Mouse (Mus musculus): Measurements from ENCODE around the gene Acss2.

The Acss2 gene

DNA sequence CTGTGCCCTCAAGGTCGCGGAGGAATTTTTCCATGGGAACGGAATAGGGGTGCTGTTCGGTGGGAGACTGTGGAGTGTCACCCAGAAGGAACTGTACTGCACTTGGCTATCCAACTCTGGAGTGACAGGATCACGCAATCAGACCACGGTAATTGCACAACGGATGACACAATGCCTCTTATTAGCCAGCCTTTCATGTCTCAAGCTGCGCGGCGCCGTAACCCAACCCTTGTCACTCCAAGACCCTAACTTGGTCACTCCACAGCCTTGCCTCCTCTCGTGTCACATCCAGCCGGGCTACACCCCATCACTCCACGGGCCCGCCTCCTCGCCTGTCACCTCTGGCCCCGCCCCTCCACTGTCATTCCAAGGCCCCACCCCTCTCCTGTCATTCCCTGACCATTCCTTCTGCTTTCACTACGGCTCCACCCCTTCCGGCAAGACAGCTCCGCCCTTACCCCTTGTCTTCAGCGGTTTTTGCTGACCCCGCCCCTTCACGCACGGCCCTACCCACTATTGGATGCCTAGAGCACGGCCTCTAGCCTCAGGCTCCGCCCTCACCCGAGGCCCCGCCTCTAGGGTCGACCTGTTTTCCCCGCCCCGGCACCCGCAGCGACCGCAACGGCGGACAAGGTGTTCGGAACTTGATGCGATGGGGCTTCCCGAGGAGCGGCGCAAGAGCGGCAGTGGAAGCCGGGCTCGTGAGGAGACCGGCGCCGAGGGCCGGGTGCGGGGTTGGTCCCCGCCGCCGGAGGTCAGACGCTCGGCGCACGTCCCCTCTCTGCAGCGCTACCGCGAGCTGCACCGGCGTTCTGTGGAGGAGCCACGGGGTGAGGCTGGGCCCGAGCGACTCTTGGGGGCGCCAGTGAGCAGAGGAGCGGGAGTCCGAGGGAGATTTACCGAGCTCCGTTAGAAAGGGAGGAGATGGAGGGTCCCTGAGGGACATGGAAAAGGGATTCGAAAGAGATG lies at the start of gene Acss2, which contains the start of gene Ggt7:
TSS of gene Acss2 (plus strand) at position 494 of the 969 bp plus-strand sequence.
TSS of gene Ggt7 (minus strand) at position 783 of the 969 bp plus-strand sequence.
- DNase-seq (ENCODE audit: low read depth): peak; percentile 99

DNA sequence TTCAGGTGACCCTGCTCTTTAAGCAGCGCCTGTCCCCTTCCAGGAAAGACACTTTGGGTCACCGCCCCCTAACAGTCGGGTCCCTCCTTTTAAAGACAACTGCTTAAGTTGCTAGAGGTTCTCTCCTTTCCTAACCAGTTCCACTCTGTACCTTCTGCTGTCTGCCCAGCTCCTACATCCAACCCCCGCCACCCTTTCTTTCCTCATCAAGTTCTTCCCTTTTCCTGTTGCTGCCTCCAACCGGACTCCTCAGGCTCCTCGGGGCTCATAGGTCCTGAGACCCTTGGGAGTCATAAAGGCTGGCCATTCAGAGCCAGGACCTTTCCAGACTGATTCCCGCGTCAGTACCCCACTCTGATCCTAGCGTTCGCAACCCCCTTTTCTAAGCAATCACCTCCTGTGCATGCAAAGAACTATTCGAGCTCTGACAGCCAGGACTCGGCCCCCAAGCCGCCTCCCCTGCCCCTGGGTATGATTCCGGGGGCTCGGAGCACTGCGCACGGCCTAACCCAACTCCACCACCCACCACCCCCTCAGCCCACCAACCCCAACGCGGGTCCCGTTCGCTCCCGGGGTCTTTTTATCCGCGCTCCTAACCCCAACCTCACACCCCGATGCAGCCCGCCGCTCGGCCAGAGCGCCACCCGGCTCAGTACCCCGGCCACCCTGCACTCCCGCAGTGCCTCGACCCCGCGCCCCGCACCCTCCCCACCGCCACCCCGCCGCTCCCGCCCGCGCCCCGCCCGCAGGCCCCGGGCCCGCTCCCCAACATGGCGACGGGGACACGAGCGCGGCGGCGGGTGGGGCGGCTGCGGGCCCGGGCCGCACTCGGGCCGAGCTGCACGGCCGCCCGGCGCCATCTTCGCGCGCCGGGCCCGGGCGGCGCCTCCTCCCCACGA lies 44.8 kb upstream of the Acss2 start:
- no peak for DNase-seq (ENCODE audit: low read depth)

DNA sequence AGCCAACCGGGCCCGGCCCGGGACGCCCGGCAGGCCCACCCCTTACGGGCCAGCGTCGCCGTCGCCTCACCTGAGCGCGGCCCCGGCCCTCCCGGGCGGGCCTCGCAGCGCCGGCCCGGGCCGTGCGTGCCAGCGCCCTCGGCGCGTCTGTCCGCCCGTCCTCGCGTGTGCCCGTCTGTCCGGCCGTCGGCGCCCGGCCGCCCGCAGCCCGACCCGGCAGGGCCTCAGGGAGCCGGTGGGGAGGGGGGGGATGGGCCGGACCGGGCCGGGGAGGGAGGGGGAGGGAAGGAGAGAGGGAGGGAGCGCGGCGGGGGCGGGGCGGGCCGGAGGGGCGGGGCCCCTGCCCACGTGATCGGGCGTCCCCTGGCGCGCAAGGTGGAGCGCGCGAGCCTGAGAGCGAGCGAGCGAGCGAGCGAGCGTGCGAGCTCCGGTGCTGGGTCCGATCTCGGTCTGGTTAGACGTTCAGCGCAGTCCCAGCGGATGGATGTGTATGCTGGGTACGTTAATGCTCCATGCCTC lies 44.1 kb upstream of the Acss2 start, which contains the start of gene Ncoa6:
TSS of gene Ncoa6 (minus strand) at position 325 of the 519 bp plus-strand sequence.
- peak; percentile 60 for DNase-seq (ENCODE audit: low read depth)

DNA sequence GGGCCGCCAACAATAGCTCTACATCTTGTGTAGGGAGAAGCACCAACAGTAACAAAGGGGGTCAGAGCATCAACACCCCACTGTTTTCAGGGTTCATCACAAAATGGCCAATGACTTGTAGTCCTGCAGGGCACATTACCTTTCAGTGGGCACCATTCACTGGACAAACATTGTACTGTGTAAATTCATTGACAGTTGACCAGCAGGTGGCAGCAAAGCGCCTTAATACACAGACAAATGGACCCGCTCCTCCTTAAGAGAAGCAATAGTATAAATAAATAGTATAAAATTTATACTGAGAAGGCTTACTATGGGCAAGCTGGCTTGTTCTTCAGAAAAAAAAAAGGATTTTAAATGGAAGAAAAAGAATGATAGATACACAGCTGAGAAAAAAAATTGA lies 35.7 kb upstream of the Acss2 start:
- peak; percentile 68 for DNase-seq (ENCODE audit: low read depth)

DNA sequence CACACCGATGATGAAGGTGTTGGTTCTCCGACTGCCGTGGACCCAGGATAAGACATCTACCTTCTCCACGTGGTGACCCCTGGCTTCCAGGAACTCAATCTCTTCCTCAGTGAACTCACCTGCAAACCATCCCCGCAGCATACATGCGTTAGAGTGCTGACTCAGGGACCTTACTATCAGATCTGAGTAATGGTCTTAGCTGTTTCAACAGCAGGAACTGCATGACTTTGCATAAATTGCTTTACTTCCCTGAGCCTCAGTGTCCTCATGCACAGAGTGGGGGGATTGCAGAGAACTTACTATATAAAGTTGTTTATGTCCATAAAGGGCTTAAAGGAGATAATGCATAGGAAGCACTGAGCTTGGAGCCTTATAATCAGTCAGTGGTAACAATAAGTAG lies 26.8 kb upstream of the Acss2 start:
- DNase-seq (ENCODE audit: low read depth): no peak

DNA sequence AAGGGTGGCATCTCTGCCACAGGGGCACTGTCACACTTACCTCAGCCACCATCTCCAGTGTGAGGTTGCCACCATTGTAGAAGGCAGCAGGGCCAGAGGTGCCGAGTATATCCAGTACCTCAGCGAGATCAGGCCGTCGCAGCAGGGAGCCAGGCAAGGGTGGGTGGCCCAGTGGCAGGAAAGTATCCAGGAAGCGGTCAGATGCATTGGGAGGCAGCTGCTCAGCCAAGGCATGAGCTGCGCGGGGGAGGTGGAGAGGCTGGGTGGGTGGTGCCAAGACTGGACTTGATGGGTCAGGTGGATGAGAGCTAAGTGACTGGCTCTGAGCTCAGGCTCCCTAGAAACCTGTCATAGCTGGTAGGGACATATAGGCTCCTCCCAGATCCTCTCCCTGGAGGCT lies 15.2 kb upstream of the Acss2 start:
- no peak for DNase-seq (ENCODE audit: low read depth)

DNA sequence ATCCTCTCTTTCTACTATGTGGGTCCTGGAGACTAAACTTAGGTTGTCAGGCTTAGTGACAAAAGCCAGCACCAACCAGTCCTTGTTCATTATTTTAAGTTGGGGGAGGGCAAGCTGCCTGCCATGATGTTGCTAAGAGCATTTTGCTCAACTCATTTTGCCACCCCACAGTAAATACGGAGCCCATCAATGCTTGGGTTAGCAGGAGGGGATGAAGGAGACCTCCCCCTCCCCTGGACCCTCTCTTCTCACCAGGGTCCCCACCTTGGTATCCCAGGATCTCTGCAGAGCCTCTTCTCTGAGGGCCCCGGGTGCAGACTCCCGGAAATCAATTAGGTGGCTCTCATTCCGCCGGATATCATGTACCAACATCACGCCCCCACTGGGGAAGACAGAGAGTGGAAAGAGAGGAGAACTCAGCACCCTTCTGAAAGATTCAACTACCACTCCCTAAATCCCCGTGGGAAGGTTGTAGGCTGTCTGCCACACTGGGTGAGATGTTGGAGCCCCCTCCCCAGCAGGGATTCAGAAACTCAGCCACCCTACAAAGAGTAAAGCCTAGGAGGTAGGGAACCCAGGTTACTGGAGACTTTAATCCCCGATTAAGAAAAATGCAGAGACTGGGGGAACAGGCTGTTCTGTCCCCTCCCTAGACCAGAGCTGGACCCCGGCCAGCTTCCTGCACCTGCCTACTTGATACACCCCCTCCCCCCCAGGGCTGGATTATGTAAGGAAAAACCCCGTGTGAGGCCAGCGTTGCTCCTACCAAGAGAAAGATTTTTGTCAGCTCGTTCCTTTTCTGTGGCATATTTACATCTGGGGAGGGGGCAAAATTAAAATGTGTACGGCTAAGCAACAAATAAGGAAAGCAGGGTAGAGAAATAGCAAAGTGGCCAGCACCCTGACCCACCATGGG lies 13.1 kb upstream of the Acss2 start:
- no peak for DNase-seq (ENCODE audit: low read depth)

DNA sequence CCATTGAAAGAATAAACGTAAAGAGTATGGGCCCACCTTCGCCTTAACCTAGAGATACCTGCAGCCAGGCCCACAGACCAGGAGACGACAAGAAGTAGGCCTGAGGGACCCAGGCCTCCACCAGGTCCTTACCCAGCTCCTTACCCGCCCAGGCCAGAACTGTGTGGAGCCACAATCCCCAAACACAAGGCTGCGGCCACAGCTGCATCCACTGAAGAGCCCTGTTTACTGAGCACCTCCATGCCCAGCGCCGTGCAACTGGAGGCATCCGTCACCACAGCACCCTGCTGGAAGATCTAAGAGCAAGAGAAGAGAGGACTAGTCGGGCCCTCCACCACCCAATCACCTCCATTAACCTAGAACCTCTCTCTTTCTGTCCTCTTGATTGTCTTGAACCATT lies 11.9 kb upstream of the Acss2 start:
- DNase-seq (ENCODE audit: low read depth): no peak

DNA sequence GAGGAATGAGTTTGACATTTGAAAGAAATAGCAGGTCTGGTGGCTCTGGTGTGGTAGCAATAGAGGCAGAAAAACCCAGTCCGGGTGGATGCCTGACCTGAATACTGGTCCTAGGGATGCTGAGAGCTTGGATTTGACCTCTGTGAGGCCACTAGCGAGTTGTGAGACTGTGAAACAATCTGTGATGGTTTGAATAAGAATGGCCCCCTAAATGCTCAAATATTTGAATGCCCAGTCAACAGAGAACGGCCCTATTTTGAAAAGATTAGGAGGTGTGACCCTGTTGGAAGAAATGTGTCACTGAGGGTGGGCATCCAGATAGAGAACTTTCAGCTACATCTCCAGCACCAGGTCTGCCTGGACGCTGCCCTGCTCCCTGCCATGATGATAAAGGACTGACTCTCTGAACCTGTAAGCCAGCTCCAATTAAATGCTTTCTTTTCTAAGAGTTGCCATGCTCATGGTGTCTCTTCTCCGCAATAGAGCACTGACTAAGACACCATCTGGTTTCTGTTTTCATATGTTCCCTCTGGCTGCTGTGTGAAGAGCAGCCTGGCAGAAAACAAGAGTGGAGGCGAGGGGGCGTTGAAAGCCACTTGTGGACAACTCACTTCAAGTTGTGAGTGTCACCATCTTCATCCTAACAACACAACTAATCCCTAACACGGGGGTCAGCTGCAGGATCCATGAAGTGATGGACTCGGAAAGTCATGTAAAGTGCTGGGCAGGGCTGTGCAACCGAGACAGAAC lies 9.9 kb upstream of the Acss2 start:
- no peak for DNase-seq (ENCODE audit: low read depth)

DNA sequence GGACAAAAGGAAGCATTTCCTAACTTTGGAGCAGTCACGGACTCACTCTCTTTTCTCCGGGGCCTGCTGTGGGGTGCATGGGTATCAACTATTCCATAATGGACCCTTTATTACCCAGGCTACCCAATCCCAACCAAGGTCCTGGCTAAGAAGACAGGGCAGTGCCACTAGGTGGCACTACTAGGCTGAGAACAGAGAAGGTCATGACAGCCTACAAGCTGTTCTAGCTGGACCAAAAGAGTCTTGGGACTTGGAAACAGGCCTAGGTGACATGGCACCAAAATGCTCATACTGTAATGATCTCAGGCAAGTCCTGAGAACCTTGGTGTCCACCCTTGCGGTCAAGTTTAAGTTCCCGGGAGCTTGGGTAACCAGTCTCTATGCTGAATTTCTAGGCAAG lies 5.3 kb upstream of the Acss2 start:
- peak; percentile 66 for DNase-seq (ENCODE audit: low read depth)

DNA sequence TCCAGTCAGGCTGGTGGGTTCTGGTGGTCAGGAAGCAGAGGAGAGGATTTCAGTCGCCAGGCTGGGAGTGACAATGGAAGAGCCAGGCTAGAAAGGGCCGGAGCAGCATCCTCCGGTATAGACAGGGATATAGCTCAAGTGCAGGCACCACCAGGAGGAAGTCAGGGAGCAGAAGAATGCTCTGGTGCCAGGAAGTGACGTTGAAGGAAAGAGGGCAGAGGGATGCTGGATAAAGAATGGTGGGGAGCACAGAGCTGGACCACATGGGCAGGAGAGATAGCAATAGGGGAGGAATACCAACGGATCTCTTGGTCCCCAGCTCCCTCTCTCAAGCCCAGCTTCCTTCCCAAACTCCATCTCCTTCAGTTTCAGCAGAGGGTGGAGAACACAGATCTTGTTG lies 4.2 kb upstream of the Acss2 start:
- no peak for DNase-seq (ENCODE audit: low read depth)

DNA sequence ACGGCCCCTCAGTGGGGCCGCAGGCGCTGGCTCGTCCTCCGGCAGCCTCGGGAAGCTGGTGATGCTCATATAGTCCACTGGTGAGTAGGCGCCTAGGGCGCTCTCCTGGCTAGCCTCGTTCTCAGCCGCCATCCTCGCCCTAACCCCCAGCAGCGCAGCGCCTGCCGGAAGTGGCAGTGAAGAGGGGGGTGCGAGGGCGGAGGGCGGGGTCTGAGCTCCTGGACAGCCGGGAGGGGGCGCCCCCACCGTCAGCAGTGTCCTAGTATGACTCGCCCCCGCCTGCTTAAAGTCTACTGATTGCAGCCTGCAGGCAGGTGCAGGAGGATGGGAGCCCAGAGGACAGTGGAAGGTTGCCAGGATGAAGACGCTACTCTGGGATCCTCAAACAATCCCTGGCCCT lies 3.1 kb upstream of the Acss2 start:
- DNase-seq (ENCODE audit: low read depth): no peak

DNA sequence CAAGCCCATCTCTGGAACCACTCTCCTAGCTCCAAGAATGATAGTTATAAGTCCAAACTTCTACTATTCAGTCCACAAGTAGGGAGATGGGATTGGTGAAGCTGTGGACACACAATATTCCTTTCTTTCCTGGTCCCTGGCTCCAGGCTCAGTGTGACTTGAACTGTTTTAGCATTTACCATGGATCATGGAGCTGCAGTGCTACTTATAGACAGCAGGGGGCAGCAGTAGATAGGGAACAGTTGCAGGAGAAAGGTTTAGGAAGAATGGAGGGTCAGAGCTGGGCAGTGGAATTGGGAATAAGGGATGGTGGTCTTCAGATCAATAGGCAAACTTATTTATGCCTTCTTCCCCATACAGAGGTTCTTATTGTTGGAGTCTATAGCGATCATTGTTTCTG lies 1.8 kb upstream of the Acss2 start:
- no peak for DNase-seq (ENCODE audit: low read depth)

DNA sequence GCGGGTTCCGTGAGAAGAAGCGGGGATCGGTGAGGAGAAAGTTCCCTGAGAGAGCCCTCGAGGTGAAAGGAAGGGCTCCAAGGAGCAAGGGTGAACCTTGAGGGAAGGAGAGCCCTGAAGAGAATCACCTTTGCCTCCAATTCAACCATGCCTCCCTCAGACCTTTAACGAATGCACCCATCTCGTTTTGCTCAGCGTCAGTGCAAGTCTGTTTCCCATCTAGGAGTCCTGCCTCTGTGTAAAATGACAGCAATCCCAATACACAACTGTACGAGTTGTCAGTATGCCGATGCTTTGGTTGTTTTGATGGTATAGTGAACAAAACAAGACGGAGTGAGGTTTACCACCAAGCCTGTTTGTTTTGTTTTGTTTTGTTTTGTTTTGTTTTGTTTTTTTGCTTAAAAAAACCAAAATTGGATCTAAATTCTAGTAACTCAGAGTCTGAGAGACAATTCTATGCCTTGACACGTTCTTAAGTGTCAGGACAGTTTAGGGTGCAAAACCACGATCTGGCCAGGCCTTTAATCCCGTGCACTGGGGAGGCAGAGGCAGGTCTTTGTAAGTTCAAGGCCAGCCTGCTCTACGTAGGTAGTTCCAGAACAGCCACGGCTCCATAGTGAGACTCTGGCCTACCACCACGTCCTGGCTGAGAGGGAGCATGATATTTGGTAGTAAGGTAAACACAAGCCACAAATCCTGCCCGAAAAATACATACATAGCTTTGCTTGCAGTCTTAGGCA lies 953 bp downstream of the Acss2 start:
- no peak for DNase-seq (ENCODE audit: low read depth)

DNA sequence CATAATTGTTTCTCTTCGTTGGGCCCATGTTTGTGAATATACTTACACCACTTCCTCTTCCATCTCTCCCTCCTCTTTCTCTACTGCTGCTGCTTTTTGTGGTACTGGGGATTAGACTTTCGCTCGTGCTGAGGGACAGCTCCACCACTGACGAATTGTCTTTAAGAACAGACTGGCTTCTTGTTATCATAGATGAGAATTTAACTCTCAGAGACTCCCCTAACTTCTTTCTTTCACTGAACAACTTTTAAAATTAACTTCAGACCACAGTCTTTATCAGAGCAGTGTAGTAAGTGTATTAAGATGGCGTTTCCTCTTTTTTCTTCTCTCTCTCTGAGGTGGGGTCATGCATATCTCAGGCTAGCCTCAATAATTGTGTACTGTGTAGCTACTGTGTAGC lies 6.0 kb downstream of the Acss2 start:
- no peak for DNase-seq (ENCODE audit: low read depth)

DNA sequence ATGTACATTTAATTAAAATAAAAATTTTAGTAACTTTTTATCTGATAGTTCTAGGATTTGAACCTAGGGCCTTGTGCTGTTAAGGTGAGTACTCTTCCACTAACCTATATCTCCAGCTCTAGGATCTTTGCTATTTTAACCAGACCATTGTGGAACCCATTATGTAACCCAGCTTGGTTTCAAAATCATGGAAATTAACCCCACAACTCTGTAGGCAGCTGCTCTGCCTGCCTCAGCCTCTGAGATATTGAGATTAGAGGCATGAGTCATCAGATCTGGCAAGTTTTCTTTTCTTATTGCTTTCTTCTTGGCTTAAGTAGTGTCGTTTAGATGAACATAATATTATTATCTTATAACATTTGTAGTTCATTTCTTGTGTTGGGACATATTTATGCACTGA lies 6.6 kb downstream of the Acss2 start:
- no peak for DNase-seq (ENCODE audit: low read depth)

DNA sequence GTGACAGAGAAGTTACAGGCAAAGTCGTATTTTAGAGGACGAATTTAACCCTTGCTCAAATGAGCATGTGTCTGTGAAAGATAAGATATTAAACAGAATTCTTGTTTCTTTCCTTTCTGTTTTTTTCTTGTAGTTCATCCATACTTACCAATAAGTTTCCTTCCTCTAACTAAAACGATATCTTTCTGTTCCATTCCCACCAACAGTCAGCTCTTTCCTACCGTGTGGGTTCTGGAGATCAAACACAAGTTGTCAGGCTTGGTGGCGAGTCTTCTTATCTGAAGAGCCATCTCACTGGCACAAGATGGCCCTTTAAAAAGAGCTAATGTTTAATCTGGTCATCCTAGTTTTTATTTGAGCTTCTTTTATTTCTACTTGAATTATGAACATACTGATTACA lies 9.6 kb downstream of the Acss2 start:
- DNase-seq (ENCODE audit: low read depth): peak; percentile 59

DNA sequence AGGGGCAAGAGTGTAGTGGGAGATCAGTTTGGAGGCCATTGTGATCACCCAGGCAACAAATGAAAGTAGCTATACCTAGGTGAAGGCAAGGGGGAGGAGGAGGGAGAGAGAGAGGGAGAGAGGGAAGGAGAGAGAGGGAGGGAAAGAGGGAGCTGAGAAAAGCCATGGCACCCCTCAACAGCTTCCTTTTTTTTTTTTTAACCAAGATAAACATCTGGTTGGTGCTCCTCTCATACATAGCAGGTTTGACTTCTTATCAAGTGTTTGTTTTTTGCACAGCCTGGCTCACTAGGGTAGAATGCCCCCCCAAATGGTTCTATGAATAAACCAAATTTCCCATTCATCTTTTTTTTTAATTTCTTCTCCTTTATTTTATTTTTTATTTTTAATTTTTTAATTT lies 18.5 kb downstream of the Acss2 start:
- DNase-seq (ENCODE audit: low read depth): no peak

DNA sequence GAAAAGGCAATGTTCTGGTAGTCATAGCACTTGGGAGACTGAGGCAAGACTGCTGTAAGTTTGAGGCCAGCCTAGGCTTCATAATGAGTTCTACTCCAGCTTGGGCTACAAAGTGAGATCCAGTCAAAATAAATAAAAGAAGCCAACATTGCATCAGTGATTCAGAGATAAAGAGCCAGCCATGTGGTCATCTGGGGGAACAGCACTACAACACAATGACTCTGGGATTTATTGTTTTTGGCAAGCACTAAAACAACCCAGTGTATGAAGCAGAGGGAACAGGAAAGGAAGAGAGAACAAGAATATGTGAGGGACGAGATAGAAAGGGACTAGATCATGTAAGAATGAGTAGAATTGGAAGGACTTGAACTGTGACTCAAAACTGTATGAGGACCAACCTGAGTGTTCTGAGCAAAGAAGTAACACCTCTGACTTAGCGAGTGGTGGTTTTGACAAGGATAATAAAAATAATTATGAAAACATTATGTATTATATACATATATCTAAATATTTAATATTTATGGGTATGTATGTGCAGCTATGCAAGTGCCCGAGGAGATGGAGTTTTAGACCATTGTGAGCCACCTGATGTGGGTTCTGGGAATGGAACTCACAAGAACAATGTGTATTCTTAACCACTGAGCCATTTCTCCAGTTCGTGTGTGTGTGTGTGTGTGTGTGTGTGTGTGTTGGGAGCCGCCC lies 20.2 kb downstream of the Acss2 start:
- no peak for DNase-seq (ENCODE audit: low read depth)

Data from c-Kit-positive CD71-positive TER-119-negative erythroid progenitor cells, embryonic 14.5 days (primary cell).